Mouse (Mus musculus): ENCODE data around the gene Dirc2.

Gene Dirc2

GRCm38 (mm10) chr16:35768785-35769642 is at the start of gene Dirc2:
Gene Dirc2 (minus strand): TSS chr16:35769356.
- DNase-seq: peak; percentile 72

GRCm38 (mm10) chr16:35817255-35818089 is 48.3 kb upstream of the Dirc2 start:
- DNase-seq: peak; percentile 77

- DNase-seq: no peak
Measured at GRCm38 (mm10) chr16:35813119-35813518, 44.0 kb upstream of the Dirc2 start.

GRCm38 (mm10) chr16:35808838-35809237 is 39.7 kb upstream of the Dirc2 start:
- no peak for DNase-seq

- no peak for DNase-seq
Measured at GRCm38 (mm10) chr16:35807663-35807992, 38.5 kb upstream of the Dirc2 start.

GRCm38 (mm10) chr16:35806973-35807662 is 38.0 kb upstream of the Dirc2 start:
- DNase-seq: no peak

GRCm38 (mm10) chr16:35803723-35804122 is 34.6 kb upstream of the Dirc2 start:
- no peak for DNase-seq

GRCm38 (mm10) chr16:35802163-35802562 is 33.0 kb upstream of the Dirc2 start:
- DNase-seq: no peak

GRCm38 (mm10) chr16:35791962-35792521 is 22.9 kb upstream of the Dirc2 start:
- no peak for DNase-seq

- no peak for DNase-seq
Measured at GRCm38 (mm10) chr16:35788330-35788729, 19.2 kb upstream of the Dirc2 start.

GRCm38 (mm10) chr16:35787568-35788189 is 18.5 kb upstream of the Dirc2 start:
- no peak for DNase-seq

- DNase-seq: no peak
Measured at GRCm38 (mm10) chr16:35787163-35787562, 18.0 kb upstream of the Dirc2 start.

- DNase-seq: no peak
Measured at GRCm38 (mm10) chr16:35784134-35784725, 15.1 kb upstream of the Dirc2 start.

- no peak for DNase-seq
Measured at GRCm38 (mm10) chr16:35783207-35783573, 14.0 kb upstream of the Dirc2 start.

GRCm38 (mm10) chr16:35782451-35783206 is 13.5 kb upstream of the Dirc2 start:
- DNase-seq: no peak

GRCm38 (mm10) chr16:35781651-35782050 is 12.5 kb upstream of the Dirc2 start:
- no peak for DNase-seq

GRCm38 (mm10) chr16:35781096-35781495 is 11.9 kb upstream of the Dirc2 start:
- no peak for DNase-seq

- DNase-seq: no peak
Measured at GRCm38 (mm10) chr16:35779681-35780080, 10.5 kb upstream of the Dirc2 start.

GRCm38 (mm10) chr16:35777768-35778167 is 8.6 kb upstream of the Dirc2 start:
- no peak for DNase-seq

- no peak for DNase-seq
Measured at GRCm38 (mm10) chr16:35776737-35777136, 7.6 kb upstream of the Dirc2 start.

GRCm38 (mm10) chr16:35775835-35776234 is 6.7 kb upstream of the Dirc2 start:
- no peak for DNase-seq
